Mouse (Mus musculus) gastrocnemius, adult 8-10 months (tissue): Measurements from ENCODE around the gene Olfr114. TPM values are rescaled to one million over a fixed set of nuclear protein-coding genes. Genes with fewer than 3 reads are reported as not detected.

Source experiments
- DNase-seq, 2 experiments: peaks; one replicate each; pipeline ENCODE4 v3.0.0; 2022; ENCODE audit warnings: low spot score in 2 of 2
- total RNA-seq, 4 experiments: library from RNA; stranded (reverse); gene quantifications; 2 replicates each; pipeline ENCODE4 v1.2.4; 2022

The Olfr114 gene
- not detected for total RNA-seq

DNA sequence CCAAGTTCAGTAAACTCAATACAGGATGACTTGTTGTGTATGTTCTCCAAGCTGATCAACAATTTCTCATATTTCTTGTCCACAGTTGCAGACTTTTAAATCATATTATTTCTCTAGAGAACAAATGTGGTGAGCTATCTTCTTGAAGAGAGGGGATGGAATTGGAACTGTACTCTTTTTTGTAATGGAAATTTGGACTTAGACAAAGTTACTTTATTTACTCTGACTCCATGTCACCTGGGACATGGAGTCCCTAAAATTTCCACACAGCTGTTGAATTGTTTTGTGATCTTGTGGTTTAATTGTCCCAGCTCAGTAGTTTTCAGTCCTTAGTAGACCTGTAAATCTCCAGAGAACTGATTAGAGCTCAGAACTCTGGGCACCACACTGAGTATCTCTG, at the start of gene Olfr114:
Olfr114 (minus strand) TSS at position 101 of the 400 bp plus-strand sequence.
- no peak for DNase-seq

DNA sequence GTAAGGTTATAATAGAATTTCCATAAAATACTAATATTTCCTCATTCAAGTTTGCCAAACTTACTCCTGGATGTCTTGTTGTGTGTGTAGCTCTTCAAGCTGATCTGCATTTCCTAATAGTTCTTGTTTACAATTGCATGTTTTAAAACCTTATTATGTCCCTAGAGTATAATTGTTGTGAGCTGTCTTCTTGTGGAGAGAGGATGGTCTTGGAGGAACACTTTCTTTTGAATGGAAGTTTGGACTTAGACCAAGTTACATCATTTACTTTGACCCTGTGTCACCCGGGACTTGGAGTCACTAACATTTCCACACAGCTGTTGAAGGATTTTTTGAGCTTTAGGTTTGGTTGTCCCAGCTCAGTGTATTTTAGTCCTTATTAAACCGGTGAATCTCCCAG, 34.5 kb upstream of the Olfr114 start, which contains the start of the genes Olfr115 and Olfr116:
Olfr115 (minus strand) TSS at position 101 of the 400 bp plus-strand sequence.
Olfr116 (minus strand) TSS at position 191 of the 400 bp plus-strand sequence.
- no peak for DNase-seq

DNA sequence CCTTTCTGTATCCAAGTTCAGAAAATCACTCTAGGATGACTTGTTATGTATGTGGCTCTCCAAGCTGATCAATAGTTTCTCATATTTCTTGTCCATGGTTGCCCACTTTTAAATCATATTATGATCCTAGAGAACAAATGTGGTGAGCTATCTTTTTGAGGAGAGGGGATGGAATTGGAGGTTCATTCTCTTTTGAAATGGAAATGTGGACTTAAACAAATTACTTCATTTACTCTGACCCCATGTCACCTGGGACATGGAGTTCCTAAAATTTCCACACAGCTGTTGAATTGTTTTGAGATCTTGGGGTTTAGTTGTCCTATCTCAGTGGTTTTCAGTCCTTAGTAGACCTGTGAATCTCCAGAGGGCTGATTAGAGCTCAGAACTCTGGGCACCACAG, 15.0 kb downstream of the Olfr114 start, which contains the start of gene Olfr113:
Olfr113 (minus strand) TSS at position 101 of the 400 bp plus-strand sequence.
- no peak for DNase-seq

DNA sequence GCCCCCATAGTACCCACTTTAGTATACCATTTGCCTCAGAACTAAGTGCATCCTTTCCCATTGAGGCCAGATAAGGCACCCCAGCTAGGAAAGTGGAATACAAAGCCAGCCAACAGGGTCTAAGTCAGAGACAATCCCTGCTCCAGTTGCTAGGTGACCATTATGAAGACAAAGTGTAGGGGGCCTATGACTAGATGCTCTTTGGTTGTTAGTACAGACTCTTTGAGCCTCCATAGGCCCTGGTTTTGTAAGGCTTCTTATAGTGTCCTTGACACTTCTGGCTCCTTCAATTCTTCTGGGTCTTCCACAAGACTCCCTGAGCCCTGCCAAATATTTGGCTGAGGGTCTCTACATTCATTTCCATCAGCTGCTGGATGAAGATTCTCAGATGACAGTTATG, 23.2 kb downstream of the Olfr114 start, which contains the start of gene Olfr112:
Olfr112 (minus strand) TSS at position 101 of the 400 bp plus-strand sequence.
- no peak for DNase-seq

DNA sequence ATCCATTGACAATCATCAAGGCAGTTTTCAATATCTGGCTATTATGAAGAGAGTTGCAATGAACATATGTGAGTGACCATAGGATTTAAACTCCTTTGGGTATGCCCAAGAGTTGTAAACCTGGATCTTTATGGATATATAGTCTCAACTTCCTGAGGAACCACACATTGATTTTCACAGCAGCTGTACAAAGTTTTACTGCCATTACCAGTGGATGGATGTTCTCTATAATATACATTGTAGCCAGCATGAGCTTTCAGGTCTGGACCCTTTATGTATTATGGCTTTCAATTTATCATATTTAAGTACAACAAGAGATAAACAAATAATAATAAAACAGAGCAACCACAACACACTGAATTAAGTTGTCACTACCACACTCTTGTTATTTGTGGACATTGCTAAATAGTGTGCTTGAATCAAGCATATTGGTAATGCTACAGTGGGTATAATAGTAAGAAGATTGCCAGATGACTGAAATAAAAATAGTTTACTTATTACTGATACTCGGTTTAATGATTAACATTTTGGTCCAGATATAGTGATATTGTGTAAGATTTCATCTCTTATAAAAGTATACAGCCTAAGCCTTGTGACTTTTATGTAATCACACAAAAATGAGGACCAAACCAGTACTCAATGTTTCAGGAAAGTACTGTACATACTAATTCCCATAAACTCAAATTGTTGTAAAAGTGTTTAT, 33.5 kb downstream of the Olfr114 start:
- no peak for DNase-seq

DNA sequence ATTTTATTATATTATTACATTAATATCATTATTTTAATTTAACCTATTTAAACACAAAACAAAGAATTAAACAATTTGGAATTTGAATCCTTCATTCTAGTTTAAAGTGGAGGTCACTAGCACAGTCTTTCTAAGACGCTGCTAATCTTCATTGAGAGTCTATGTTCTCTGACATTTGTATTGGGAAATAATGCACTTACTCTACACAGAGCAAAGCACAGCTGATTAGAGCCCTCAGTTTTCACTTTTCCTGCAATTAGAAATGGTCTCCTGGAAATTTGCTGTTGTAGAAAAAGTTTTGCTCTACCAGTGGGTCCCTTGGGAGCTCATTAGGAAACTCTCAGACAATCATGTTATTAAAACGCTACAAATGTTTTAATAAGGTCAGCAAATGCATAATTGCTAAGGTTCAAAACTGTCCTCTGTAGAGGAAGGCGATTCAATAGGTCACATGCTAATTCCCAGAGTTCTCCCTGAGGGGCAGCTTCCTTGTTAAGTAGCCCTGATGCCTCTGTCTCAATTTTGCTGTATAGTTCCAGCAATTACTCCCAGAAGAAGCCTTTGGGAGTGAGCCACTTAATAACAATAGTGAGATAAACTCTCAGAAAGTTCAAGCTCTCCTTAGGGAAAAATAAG, 48.6 kb downstream of the Olfr114 start:
- no peak for DNase-seq

DNA sequence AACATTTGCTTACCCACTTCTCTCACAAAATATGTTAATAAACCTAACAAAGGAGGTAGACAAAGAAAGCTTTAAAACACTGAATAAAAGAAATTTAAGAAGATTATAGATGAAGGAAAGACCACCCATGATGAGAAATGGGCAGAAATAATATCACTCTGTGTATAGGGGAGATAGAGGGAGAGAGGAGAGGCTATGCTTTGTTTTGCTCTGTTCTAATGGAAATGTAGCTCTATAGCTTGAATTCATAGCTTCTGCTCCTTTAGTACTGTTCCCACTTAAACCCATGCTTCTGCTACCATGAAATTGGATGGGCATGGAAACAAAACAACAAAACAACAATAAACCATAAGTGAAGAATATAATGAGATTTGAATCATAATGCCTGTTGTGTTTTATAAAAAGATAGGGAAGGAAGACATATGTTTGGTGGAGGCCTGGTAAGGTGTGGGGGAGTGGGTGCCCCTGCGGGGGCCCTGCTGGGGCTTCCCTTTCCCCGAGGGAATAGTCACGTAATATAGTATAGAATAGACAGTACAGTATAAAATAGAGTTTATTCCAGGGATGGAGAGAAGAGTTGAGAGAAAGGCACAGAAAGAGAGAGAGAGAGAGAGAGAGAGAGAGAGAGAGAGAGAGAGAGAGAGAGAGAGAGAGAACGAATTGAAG, 51.0 kb downstream of the Olfr114 start:
- DNase-seq = no peak

Other genes with a start within 250 kb of the Olfr114 start
- gene Olfr104-ps, start 233.2 kb downstream of the Olfr114 start, total RNA-seq = not detected
- gene Olfr105-ps, start 213.7 kb downstream of the Olfr114 start, total RNA-seq = not detected
- gene Olfr106-ps, start 202.3 kb downstream of the Olfr114 start, total RNA-seq = not detected
- gene Olfr107, start 193.5 kb downstream of the Olfr114 start, total RNA-seq = not detected
- not detected for gene Olfr108, start 147.3 kb downstream of the Olfr114 start, total RNA-seq
- gene Olfr109, start 133.8 kb downstream of the Olfr114 start, total RNA-seq = not detected
- not detected for gene H2-M2, start 109.2 kb downstream of the Olfr114 start, total RNA-seq
- not detected for gene Olfr110, start 100.3 kb downstream of the Olfr114 start, total RNA-seq
- gene Olfr111, start 84.7 kb downstream of the Olfr114 start, total RNA-seq = not detected
- gene Olfr112, start 23.3 kb downstream of the Olfr114 start, total RNA-seq = not detected
- gene Olfr113, start 15.1 kb downstream of the Olfr114 start, total RNA-seq = not detected
- gene Olfr115, start 34.4 kb upstream of the Olfr114 start, total RNA-seq = under 1 TPM in 1 of 4 experiments, not detected in 3; 0.17 TPM
- gene Olfr116, start 34.5 kb upstream of the Olfr114 start, total RNA-seq = not detected
- not detected for gene Olfr117, start 71.0 kb upstream of the Olfr114 start, total RNA-seq
- not detected for gene Olfr118, start 74.2 kb upstream of the Olfr114 start, total RNA-seq
- gene Olfr119, start 103.8 kb upstream of the Olfr114 start, total RNA-seq = not detected
- not detected for gene Olfr120, start 129.1 kb upstream of the Olfr114 start, total RNA-seq
- gene Olfr121, start 156.1 kb upstream of the Olfr114 start, total RNA-seq = not detected
- gene Olfr122, start 175.9 kb upstream of the Olfr114 start, total RNA-seq = not detected
- not detected for gene Olfr123, start 200.8 kb upstream of the Olfr114 start, total RNA-seq
- not detected for gene Olfr124, start 207.1 kb upstream of the Olfr114 start, total RNA-seq
- not detected for gene Olfr125, start 240.2 kb upstream of the Olfr114 start, total RNA-seq